Mouse (Mus musculus) neural tube, embryonic 14.5 days (tissue): ENCODE data around the gene Cldn24. TPM values are rescaled to one million over a fixed set of nuclear protein-coding genes. Genes with fewer than 3 reads are reported as not detected.

Experiments used
- ATAC-seq: fragments of 200-750 bp; cut with Nextera tagmentation; 2 replicates; pipeline ENCODE4 v1.8.0; 2017; ENCODE audit warnings: low read depth, mild to moderate bottlenecking, moderate TSS enrichment, moderate library complexity
- H3K27ac ChIP-seq: fragments of 300-500 bp; sonication (generic); 2 replicates; pipeline ENCODE4 v1.5.1; 2014; ENCODE audit warnings: low read depth, mild to moderate bottlenecking, control low read depth, low read length, moderate library complexity, mixed read lengths
- H3K27me3 ChIP-seq: fragments of 300-500 bp; sonication (generic); 2 replicates; pipeline ENCODE4 v1.6.1; 2014; ENCODE audit warnings: low read length; ENCODE audit not compliant: control insufficient read depth, insufficient read depth
- H3K36me3 ChIP-seq: fragments of 300-500 bp; sonication (generic); 2 replicates; pipeline ENCODE4 v1.6.1; 2014; ENCODE audit warnings: low read length, mixed read lengths; ENCODE audit not compliant: control insufficient read depth, insufficient read depth
- H3K4me1 ChIP-seq: fragments of 300-500 bp; sonication (generic); 2 replicates; pipeline ENCODE4 v1.6.1; 2014; ENCODE audit warnings: low read length; ENCODE audit not compliant: control insufficient read depth, insufficient read depth
- H3K4me2 ChIP-seq: fragments of 300-500 bp; sonication (generic); 2 replicates; pipeline ENCODE4 v1.6.1; 2014; ENCODE audit warnings: mild to moderate bottlenecking, low read depth, low read length, control low read depth
- H3K4me3 ChIP-seq: fragments of 300-500 bp; sonication (generic); 2 replicates; pipeline ENCODE4 v1.5.1; 2014; ENCODE audit warnings: low read depth, low read length, control low read depth, mixed read lengths
- H3K9ac ChIP-seq: fragments of 300-500 bp; sonication (generic); replicated peaks from 2 replicates; pipeline ENCODE4 v1.6.1; 2014; ENCODE audit warnings: low read depth, mild to moderate bottlenecking, control low read depth, low read length, mixed read lengths
- H3K9me3 ChIP-seq: fragments of 300-500 bp; sonication (generic); 2 replicates; pipeline ENCODE4 v1.6.1; 2016; ENCODE audit warnings: low read length; ENCODE audit not compliant: control insufficient read depth
- WGBS: fragments of 180-500 bp; shearing (Covaris S2); extraction: QIAGEN DNeasy Blood & Tissue Kit; methylation state at CpG from one replicate; pipeline ENCODE4 v1.1.7; 2014; 5-methylcytosine and 5-hydroxymethylcytosine counted together
- polyA plus RNA-seq: library from polyadenylated mRNA; unstranded; fragments of >200 nt; fragmentation: Nextera tagmentation; extraction: Ambion mirVana; gene quantifications from 2 replicates; pipeline ENCODE4 v1.2.1, GENCODE M21; 2014

Gene Cldn24
- polyA plus RNA-seq, 1 experiment from 2014 or later = not detected

- no peak overlapping the region for H3K4me3 ChIP-seq
- no peaks in the 10 kb centered on the region for H3K4me1 ChIP-seq
- no peak; the same call in 1 of the 2 replicates for ATAC-seq
- no peak overlapping the region for H3K4me2 ChIP-seq
- no peaks in the 10 kb centered on the region for H3K27me3 ChIP-seq
- H3K9ac ChIP-seq = no peak overlapping the region
- no peak overlapping the region for H3K27ac ChIP-seq
- 83% methylated on average over 8 of the region's 8 CpGs for WGBS
- no peaks in the 10 kb centered on the region for H3K36me3 ChIP-seq
- H3K9me3 ChIP-seq = no peaks in the 10 kb centered on the region
These were observed 44.6 kb downstream of the Cldn24 start for GRCm38 (mm10) chr8:47866568-47866967.

GRCm38 (mm10) chr8:47867067-47867466, 45.1 kb downstream of the Cldn24 start:
- ATAC-seq = peak; percentile 89
- Histone ChIP-seq H3K27ac (no peak overlapping the region), H3K4me1 (no peaks in the 10 kb centered on the region), H3K27me3 (no peaks in the 10 kb centered on the region), H3K4me2 (no peak overlapping the region), H3K9me3 (no peaks in the 10 kb centered on the region), H3K36me3 (no peaks in the 10 kb centered on the region), H3K9ac (no peak overlapping the region), H3K4me3 (no peak overlapping the region)
- 30% methylated on average over 8 of the region's 8 CpGs for WGBS

Other genes with a start within 250 kb of the Cldn24 start
- 7.3 and 10.3 TPM in 2 replicates for gene Ing2, start 146.6 kb upstream of the Cldn24 start, polyA plus RNA-seq
- gene Cdkn2aip, start 108.2 kb upstream of the Cldn24 start, polyA plus RNA-seq = 33.6 and 35.3 TPM in 2 replicates
- not detected in 2 replicates for gene Cldn22, start 2.3 kb downstream of the Cldn24 start, polyA plus RNA-seq
- gene Wwc2, start 168.8 kb downstream of the Cldn24 start, polyA plus RNA-seq = 5.6 and 6.9 TPM in 2 replicates